Comparison of ENCODE assay signal across 9 mouse cellular contexts in genomic region chr8:57410473-57410863, GRCm38 (mm10). TPM values are rescaled to one million over a fixed set of nuclear protein-coding genes. Genes with fewer than 3 reads are reported as not detected.
DNase-seq lines count a peak whose midpoint lies in the region; ATAC-seq and TF ChIP-seq lines count a peak whose summit lies in the region.
"Had no signal": no experiment of that assay in that cellular context is flagged by ENCODE, and none has a peak within 500 bp of the region (broad histone marks: within the 10 kb centered on the region; RNA-seq: fewer than 3 reads in every experiment).

No protein-coding gene starts in this region.

- H3K27me3 ChIP-seq in heart, embryonic 10.5 days (ENCODE audit: insufficient read depth, poor library complexity, severe bottlenecking) = peaks cover 26% of the 10 kb centered on the region; the same call in 1 of the 2 replicates
- no peaks in the 10 kb centered on the region for H3K27me3 ChIP-seq in hindbrain, postnatal 0 days (ENCODE audit: insufficient read depth, low read length)
- peaks cover 25% of the 10 kb centered on the region for H3K27me3 ChIP-seq in midbrain, embryonic 12.5 days

- no peaks in the 10 kb centered on the region for H3K36me3 ChIP-seq in heart, embryonic 10.5 days
- H3K36me3 ChIP-seq in hindbrain, postnatal 0 days (ENCODE audit: insufficient read depth, low read length) = no peaks in the 10 kb centered on the region
- no peaks in the 10 kb centered on the region for H3K36me3 ChIP-seq in midbrain, embryonic 12.5 days
- H3K36me3 ChIP-seq: liver, embryonic 13.5 days had no signal

- no peaks in the 10 kb centered on the region for H3K9me3 ChIP-seq in heart, embryonic 10.5 days
- no peaks in the 10 kb centered on the region for H3K9me3 ChIP-seq in hindbrain, postnatal 0 days (ENCODE audit: low read length)
- H3K9me3 ChIP-seq in midbrain, embryonic 12.5 days = no peaks in the 10 kb centered on the region
- H3K9me3 ChIP-seq: liver, embryonic 13.5 days had no signal

- H3K9ac ChIP-seq in hindbrain, postnatal 0 days (replicated peaks; ENCODE audit: low read length) = no peak overlapping the region
- no peak overlapping the region for H3K9ac ChIP-seq in midbrain, embryonic 12.5 days (replicated peaks)
- H3K9ac ChIP-seq: liver, embryonic 13.5 days had no signal

- H3K4me2 ChIP-seq in hindbrain, postnatal 0 days (ENCODE audit: low read depth, low read length) = peak overlapping the region; percentile 52
- H3K4me2 ChIP-seq in midbrain, embryonic 12.5 days (replicated peaks) = peak overlapping the region; percentile 51
- H3K4me2 ChIP-seq: liver, embryonic 13.5 days had no signal

- ATAC-seq in hindbrain, postnatal 0 days = peak; percentile 70
- peak; percentile 82 for ATAC-seq in midbrain, embryonic 12.5 days (ENCODE audit: low FRiP score, low read depth)

- no peak for DNase-seq in heart, embryonic 10.5 days (ENCODE audit: low spot score)
- DNase-seq in heart, adult 8-10 months (ENCODE audit: low spot score) = no peak
- DNase-seq in embryo, embryonic 10.5 days (ENCODE audit: low spot score) = peak; percentile 77
- peak; percentile 75 for DNase-seq in hindbrain, postnatal 0 days (ENCODE audit: low spot score)
- no peak for DNase-seq in urinary bladder, postnatal 10 days (ENCODE audit: low spot score)
- DNase-seq in thymus, postnatal 14 days = no peak
- DNase-seq in cerebellum, adult 8-10 months = no peak
- DNase-seq: liver, embryonic 13.5 days had no signal

- H3K27ac ChIP-seq in heart, embryonic 10.5 days = no peak overlapping the region
- no peak overlapping the region for H3K27ac ChIP-seq in hindbrain, postnatal 0 days
- peak overlapping the region; percentile 79 for H3K27ac ChIP-seq in midbrain, embryonic 12.5 days (replicated peaks)
- H3K27ac ChIP-seq: liver, embryonic 13.5 days had no signal

- H3K4me3 ChIP-seq in heart, embryonic 10.5 days = peak overlapping the region; percentile 40
- H3K4me3 ChIP-seq in hindbrain, postnatal 0 days (ENCODE audit: low read length) = peak overlapping the region; percentile 23
- peak overlapping the region; percentile 21 for H3K4me3 ChIP-seq in midbrain, embryonic 12.5 days
- H3K4me3 ChIP-seq: liver, embryonic 13.5 days had no signal

- H3K4me1 ChIP-seq in heart, embryonic 10.5 days = peaks cover 8% of the 10 kb centered on the region; the same call in 1 of the 2 replicates
- 0 out of 2 replicates have a peak, but pooled peaks cover 6% of the 10 kb centered on the region for H3K4me1 ChIP-seq in hindbrain, postnatal 0 days (ENCODE audit: insufficient read depth, low read length)
- peaks cover 16% of the 10 kb centered on the region for H3K4me1 ChIP-seq in midbrain, embryonic 12.5 days
- H3K4me1 ChIP-seq: liver, embryonic 13.5 days had no signal

- TF ChIP-seq CTCF in hindbrain, postnatal 0 days (IDR thresholded peaks at IDR 0.05; ENCODE audit: low read depth) = no peak

- WGBS in heart, embryonic 10.5 days = 11% methylated on average over 16 of the region's 16 CpGs
- WGBS in hindbrain, postnatal 0 days = 6% methylated on average over 16 of the region's 16 CpGs
- 2% methylated on average over 16 of the region's 16 CpGs for WGBS in midbrain, embryonic 12.5 days

RNA-seq across cellular contexts. Expression of gene Scrg1, which starts 45.3 kb away (rescaled TPM):
- 0.20 and 0.21 TPM in 2 replicates for polyA plus RNA-seq in heart, embryonic 10.5 days (2016; fragmentation: Nextera tagmentation; extraction: Ambion mirVana)
- not detected for total RNA-seq in heart, adult 8-10 months (2022)
- 13.5 and 15.8 TPM in 2 replicates for total RNA-seq in hindbrain, postnatal 0 days (2014; rRNA removed)
- polyA plus RNA-seq in hindbrain, postnatal 0 days (2015; fragmentation: Nextera tagmentation; extraction: Ambion mirVana) = 49.8 and 63.2 TPM in 2 replicates
- 0.69 TPM in 1 of 2 replicates, not detected in the other for polyA plus RNA-seq in midbrain, embryonic 12.5 days (2016; fragmentation: Nextera tagmentation; extraction: Ambion mirVana)

Comparison
In these comparisons a context has a peak if more than half of its experiments do, and no peak if none do; other contexts are left out.
1. DNase-seq: peak in embryo, embryonic 10.5 days (single experiment) and hindbrain, postnatal 0 days (single experiment); none in heart, embryonic 10.5 days (single experiment), heart, adult 8-10 months (single experiment), urinary bladder, postnatal 10 days (single experiment), thymus, postnatal 14 days (single experiment) and cerebellum, adult 8-10 months (single experiment).
2. RNA of gene Scrg1, which starts 45.3 kb away (polyA plus RNA-seq): 49.8 to 63.2 TPM in hindbrain, postnatal 0 days; 0.20 to 0.21 TPM in heart, embryonic 10.5 days and 0.69 TPM in midbrain, embryonic 12.5 days; every median in the first group is over 10 times any median in the second.
3. Peak in every context shown above with its lines, with median percentiles within 50 percentile points of each other: H3K4me3 ChIP-seq.